Mouse (Mus musculus) WW6 (cell line): ENCODE measurements around the gene Faf2.
A peak's percentile ranks its signal among the peaks of the same experiment; 100 is the strongest.

Source experiments
- DNase-seq: peaks from one replicate; pipeline ENCODE4 v3.0.0-alpha.2; 2013; ENCODE audit warnings: low read depth, low spot score

Faf2 gene

DNA sequence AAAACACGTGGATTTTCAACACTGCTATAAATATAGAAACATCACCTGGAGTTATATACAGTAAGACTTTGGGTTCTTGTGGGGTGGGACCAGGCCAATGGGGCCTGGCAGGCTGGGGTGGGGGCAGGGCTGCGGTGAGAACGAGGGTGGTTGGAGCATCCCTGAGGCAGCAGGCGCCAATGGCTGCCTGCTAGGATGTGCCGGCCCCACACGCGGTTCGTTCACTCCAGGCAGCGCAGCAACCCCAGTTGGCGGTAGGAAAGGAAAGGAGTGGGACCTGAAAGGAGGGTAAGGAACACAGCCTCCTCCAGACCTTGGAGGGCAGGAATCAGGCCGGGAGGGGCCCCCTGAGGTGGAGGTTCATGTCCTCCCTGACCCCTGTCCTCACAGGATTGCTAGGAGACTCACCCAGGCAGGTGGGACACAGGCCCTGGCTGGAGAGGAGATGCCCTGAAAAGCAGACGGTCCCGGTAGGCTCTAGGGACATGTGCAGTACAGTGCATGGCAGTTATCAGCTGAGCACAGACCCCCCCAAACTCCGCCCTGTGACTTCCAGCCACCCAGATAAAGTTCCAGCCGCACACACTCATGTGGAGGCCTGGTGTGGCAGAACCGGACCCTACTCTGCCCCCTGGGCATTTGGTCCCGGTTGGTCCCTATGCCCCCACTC is 58.7 kb downstream of the Faf2 start:
- DNase-seq, result no peak

DNA sequence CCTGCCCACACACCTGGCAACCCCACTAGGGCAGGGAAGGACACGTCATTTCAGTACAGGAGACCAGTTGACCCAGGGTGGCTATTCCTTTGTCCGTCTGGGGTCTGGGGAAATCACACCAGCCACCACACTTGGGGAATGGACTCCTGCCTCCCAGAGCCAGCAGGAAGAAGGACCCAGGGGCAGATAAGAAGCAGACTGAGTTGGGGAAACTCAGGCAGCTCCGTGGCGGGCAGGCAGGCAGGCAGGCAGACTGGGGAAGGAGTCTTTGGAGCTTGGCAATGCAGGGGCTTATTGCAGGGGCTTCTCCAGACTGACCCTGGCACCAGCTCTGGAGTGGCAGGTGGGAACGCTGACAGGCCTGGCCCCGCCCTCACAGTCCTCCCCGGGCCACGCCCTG is 59.7 kb downstream of the Faf2 start:
- no peak for DNase-seq

DNA sequence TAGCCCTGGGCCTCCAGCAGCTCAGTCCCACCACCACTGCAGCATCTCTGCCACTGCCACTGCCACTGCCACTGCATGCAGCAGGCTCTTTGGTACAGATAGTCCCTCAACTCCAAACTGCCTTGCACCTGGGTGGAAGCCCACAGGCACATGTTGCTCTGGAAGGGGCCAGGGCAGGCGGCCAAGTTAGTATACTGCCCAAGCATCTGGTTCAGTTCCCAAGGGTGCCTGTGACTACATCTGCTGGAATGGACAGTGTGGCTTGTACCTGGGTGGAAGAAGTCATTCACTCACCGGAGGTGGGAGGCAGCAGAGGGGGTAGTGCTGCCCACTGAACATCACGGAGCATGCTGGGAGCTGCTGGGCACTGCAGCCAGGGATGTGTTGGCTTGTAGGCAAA is 61.7 kb downstream of the Faf2 start:
- DNase-seq, result no peak

DNA sequence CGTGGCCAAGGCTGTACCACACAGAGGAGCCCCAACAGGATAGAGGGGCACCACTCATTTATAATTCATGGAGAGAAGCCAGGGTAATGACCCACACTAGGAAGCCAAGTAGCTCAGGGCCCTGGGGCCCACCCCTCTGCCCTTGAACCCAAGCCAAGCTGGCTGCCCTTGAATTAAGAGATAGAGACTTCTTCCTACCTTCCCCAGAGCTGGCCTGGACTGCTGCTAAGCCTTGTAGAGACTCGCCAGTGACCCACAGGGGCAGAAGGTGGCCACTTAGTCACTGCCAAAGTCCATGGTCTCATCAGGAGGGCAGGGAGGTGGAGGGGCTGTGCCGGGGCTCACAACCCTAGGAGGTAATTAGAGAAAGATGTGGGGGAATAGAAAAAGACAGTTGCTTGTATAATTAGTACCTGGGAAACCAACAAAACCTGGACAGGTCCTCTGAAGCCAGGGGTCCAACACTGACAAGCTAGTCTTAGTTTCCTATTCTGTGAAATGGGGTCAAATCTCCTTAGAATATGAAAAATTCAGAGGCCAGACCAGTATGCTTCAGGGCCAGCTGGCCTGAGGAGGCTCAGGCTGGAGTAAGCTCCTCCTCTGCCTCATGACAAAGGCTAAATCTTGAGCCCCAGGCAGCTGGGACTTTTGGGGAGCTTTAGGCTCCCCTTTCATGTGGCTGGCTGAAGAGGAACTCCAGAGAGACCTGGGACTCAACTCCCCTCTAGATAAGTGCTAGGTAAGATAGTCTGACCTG is 62.7 kb downstream of the Faf2 start:
- DNase-seq, result no peak

DNA sequence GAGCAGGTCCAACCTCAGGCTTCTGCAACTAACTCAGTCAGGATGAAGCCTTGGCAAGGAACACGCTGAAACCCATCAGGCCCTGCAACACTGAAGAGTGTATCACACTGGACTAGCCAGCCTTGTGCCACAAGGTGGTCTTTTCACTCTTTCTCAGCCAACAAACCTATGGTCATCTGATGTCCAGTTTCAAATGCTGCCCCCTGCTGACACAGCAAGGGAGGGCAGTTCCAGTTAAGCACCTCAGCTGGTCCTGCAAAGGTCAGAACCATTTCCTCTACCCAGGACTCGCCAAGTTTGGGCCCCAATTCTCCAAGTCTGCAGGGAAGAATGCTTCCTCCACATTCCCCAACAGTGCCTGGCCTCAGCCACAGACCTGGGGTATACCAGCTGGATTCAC is 63.6 kb downstream of the Faf2 start:
- DNase-seq, result no peak

DNA sequence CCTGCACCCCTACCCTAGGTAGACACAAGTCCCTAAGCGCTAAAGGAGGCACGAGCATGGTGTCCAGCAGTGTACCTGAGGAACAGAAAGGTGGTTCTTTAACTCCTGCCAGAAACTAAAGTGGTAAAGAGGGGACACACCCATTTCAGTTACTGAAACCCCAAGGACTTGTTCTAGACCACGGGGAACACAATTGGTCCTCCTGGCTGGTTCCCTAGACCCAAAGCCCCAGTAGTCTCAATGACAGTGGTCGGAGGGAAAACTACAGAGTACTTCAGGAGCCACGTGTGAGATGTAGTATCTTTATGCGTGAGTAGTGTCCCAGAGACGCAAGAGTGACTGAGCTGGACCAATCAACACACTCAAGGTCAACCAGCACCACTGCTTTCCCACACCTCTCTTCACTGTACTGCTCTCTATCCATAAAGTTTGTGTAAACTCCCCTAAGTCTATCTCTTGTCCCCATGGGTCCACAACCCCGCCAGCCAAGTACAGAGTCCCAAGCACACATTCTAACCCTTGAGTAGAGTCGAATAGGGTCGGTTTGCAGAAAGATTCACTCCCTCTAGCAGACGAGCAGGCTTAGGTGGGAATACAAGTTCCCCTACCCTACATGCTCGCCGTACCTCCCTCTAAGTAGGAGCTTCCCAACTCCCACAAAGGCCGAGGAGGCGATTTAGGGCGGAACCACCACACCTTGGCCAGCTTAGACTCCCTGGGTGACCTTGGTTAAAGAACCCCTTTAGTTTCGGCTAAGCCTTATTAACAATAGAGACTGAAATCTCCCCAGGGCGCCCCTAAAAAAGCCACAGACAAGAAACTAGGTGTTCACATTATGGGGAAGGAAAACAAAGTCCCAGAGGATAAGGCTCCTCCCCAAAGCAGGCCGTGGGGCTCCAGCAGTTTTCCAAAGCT is 64.8 kb downstream of the Faf2 start:
- no peak for DNase-seq

DNA sequence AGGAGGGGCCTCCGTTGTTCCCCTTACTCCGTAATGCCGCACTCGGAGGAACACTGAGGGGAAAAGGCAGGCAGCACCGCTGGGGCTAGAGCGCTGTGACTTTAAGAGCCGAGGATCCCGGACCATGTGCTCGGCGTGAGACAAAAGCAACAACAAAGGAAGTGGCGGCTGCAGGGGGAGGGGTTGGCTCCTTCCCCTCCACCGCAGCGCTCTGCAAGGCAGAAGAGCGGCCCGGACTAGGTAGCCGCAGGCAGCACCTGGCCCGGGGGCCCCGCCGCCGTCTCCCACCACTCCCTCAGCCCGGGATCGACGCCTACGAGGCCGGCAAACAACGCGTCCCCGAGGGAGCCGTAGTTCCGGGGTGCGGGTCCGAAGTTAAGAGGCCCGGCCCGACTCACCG is 65.5 kb downstream of the Faf2 start:
- DNase-seq, result peak; percentile 53

DNA sequence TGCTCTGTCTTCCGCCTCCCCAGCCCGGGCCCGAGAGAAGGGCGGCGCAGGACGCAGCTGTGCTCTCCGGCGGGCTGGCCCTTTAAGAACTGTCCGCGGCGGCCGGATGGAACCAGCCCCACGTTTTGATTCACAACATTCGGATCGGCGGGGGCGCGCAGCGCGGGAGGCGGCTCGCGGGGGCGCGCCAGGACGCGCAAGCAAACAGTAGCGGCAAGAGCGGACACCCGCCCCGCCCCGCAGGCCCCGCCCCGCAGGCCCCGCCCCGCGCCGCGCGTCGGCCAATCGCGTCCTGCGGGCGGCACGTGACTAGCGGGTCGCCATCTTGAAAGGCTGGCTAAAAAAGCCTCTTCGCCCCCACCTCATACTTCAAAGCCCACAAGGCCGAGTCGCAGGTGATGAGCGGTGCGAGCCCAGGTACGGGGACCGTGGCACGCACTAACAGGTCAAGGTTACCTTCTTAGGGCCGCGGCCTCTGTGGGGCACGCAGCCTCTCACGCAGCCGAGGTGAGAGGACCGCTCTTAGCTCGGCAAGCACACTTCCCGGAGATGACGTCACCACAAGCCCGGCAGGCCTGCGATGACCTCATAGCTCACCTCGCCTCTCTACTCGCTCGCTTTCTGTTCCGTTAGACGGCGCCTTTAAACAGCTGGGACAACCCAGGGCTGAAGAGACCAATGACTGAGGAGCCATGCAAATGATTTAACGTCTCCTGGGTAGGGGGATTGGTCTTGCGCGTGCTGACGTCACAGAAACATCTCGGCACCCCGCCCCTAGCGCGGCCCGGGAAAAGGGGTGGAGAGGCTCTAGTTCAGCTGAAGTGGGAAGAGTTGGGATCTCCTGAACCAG is 66.2 kb downstream of the Faf2 start:
- peak; percentile 95 for DNase-seq

DNA sequence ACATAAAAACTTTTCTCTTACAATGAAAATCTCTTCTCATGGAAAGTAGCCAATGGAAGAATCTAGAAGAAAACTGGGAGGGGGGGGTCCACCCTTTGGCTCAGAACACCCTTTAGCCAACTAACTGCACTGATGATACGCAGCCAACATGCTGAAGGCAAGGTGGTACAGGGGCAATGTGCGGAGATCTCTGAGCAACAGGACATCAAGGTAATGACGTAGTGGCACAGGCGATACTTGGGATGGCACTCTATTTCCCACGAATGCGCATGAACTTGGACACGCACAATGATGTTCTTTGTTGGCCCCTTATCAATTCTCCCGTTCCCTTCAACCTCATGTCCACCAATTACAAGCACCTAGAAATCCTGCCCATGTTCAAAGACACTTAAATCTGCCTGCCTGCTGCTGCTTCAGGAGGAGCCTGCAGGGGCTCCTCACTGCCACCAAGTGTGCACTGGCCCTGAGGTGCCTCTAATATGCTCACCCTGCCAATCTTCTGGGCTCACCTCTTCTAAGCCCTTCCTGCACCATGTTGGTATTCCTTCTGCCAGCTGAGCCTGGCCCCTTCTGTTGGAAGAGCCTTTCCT is 68.7 kb downstream of the Faf2 start:
- DNase-seq, result no peak

DNA sequence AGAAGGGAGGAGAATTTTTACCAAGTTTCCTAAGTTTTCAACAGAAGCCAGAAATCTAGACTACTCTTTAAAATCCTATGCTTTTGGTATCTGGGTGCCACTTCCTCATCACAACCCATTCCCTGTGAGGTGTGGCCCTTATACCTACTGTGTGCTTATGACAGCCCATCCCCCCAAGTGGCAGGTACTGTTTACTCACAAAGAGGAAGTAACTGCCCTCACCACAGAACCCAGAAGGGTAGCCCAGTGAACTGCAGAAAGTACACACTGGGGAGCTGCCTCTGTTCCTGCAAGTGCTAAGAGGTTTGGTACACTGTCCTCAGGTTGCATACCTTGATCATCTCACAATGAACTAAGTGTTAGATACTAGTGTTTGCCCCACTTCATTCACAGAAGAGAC is 70.2 kb downstream of the Faf2 start:
- no peak for DNase-seq

DNA sequence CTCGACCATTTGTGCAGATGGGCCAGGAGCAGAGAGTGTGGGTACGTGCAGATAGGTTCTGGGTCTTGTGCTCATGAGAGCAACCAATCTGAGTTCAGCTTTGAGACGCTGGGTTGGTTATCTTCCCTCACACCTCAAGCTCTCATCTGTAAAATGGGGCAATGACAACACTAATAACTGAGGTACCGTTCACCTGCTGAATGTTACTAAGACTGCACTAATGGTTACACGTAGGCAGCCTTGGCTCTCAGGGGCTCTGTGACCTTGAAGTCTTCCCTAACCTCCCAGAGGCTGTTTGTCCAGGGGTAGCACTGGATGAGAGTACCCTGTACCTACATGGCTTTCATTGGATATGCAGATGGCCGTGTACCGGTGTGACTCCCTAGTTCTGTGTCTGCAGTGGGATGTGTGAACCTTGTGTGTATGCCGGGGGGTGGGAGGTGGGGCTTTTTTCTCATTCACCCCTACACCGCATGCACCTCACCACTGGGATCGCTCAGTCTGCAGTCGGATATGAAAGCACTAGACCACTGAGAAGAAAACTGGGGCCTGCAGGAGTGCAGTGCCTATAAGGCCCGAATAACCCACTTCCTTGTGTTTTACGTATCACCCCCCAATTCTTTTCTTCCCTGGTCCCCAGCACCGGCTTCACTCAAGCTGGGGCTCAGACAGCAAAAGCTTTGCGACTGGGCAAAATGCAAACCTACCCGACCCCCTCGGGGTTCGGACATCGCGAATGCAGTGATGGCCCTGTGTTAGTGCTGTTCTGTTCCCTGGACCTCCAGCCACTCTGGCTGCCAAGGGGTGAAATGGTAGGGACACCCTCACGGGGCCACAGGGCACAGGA is 71.3 kb downstream of the Faf2 start:
- no peak for DNase-seq

DNA sequence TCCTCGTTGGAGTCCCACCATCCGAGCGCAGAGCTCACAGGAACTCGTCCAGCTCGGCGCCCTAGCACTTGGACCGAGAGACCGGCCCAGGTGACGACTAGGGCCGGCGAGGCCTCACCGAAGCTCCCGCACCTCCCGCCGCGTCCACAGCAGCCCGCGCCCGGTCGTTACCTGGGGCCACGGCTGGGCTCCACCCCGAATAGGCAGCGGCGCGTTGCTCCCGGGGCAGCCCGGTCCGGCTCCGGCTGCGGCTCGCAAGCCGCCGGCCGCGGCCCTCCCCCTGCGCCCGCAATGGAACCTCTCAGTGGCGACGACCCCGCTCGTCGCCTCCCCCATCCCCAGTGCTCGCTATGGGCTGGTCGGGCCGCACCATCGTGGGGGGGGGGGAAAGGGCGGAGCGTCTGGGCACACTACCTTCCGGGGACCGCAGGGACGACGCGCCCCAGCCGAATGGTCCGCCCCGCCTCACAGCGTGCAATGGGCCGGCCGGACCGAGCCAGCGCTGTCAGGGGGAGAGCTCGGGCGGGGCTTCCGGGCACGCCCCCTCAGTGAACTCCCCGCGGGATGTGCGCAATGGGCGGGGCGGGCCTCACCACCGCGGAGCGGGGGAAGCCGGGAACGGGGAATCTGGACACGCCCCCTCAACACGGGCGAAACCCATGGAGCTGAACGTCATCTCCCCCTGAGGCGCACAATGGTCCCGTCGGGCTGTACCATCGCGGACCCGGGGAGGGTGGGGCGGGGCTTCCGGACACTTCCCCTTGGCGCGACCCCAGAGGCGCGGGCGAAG is 72.2 kb downstream of the Faf2 start, which contains the start of gene Rnf44:
TSS of gene Rnf44 (minus strand) at position 350 of the 790 bp plus-strand sequence.
- DNase-seq, result peak; percentile 99

DNA sequence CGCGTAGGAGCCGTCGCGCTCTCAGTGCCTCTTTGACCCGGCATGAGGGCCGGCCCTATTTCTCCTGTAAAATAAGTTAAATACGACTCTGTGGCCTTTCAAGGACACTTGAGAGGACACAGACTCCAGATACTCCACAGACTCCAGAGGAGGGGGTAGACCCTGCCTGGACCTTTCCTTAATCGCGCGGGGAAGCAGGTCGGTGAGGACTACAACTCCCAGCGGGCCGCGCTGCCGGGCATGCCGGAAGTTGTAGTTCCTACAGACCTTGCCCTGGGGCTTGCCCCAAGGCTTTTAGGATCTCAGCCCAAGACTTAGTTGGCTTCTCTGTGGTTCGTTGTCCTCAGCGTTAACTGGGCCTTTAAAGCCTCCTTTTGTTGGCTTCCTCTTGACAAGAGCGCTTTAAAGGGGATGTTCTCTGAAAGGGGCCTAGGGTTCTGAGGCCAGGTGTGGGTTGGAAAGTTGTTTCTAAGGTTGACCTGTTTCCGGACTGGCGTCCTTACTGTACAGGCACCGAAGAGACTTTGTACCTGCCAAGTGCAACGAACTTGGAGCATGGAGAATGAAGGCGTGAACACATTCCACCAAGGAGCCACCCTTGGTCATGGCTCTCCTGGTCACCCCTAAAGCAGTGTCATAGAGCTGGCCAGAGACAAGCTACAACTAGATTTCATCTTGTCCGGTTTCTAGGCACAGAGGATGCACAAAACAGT is 72.9 kb downstream of the Faf2 start:
- DNase-seq, result peak; percentile 65

DNA sequence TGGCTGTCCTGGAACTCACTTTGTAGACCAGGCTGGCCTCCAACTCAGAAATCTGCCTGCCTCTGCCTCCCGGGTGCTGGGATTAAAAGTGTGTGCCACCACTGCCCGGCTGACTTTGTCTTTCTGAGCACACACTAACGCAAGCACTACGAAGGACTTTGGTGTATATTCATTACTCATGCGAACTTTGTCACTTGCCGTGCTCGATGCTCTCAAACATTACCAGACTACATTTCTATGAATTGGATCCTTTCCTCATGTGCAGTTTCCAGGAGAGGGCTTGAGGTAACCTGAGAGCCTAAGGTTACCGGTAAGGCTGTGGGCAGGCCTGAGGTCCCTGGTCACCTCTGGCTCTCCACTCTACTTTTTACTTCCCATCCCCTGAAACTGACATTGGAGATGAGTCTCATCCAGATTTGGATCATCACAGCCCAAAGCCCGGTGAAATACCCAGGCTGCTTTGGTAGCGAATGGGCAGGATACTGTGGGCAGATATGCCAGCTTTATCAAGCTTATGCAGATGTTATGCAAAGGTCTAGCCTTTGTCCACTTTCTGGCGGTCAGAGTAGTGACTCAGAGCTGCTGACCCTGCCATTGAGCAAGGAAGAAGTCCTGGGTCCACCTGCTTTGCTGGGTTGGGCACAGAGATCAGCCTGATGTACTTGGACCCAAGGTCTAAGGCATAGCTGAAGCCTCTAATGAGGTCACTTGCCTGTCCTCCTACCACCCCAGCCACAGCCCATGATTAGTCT is 74.1 kb downstream of the Faf2 start:
- no peak for DNase-seq

DNA sequence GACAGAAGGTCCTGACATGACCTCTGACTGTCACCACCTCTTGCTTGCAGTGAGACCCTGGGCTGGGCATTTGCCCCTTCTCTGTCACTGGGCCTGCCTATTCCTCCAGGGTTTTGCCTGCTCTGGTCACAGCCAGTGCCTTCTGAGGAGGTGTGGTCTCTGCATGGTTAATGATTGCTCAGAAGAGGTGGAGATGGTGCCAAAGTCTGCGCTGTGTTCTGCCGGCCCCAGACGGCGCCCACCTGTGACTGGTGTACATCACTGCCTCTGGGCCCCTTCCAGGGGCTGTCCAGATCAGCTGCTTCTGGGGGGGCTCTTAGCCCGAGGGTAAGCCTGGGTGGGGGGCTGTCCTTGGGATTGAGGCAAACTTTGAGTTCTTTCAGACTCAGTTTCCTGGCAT is 79.7 kb downstream of the Faf2 start, which contains the start of gene Cdhr2:
TSS of gene Cdhr2 (plus strand) at position 219 of the 400 bp plus-strand sequence.
- no peak for DNase-seq

DNA sequence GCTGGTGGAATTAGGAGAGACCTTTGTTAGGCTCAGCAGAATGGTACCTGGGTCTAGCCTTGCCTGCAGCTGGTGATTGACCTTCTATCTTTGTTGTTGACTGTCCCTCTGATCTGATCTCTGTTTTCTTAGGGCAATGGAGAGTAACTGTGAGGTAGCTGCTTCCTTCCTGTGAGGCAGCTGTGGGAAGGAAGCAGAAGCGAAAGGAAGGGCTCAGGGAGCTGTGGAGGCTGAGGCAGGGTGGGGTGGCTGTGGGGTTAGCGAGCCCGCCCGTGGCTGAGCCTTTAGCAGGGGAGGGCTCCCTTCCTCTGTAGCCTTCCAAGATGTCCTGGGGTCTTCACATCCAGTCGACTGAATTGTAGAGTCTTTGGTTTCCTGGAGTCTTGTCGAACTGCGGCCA is 80.9 kb downstream of the Faf2 start:
- no peak for DNase-seq

DNA sequence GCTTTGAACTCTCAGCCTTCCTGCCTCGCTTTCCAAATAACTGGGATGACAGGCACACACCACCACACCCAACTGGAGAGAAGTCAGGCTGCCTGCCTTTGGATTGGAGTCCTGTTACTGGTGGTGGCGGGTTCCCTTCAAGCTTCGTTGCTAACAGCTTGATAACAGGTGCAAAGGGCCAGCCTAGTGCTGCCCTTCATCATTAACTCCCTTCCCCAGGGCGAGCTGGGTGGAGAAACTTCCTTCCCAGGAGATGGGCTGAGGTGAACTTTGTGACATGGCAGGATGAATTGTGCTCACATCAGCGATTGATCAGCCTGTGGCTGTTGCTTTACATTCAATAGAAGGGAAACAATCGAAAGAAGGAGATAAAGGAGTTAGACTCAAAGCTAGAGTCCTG is 83.3 kb downstream of the Faf2 start:
- DNase-seq, result no peak

DNA sequence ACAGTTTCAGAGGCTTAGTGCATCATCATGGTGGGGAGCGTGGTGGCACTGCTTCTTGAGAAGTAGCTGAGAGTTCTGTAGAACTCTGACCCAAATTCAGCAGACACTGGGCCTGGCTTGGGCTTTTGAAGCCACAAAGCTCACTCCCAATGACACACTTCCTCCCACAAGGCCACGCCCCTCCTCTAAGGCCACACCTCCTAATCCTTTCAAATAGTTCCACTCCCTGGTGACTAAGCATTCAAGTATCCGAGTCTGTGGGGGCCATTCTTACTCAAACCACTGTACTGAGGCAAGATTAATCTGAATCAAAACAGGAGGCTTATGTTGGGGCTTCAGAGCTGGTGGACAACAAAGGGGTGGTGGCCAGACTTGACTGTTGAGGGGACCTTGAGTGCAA is 89.3 kb downstream of the Faf2 start:
- DNase-seq, result no peak
